Mouse (Mus musculus) forebrain, embryonic 16.5 days (tissue): ENCODE data around the gene Syt15. TPM values are rescaled to one million over a fixed set of nuclear protein-coding genes. Genes with fewer than 3 reads are reported as not detected.

ENCODE experiments used
- ATAC-seq: fragments of 200-750 bp; cut with Nextera tagmentation; 2 replicates; pipeline ENCODE4 v1.8.0; 2017; ENCODE audit warnings: mild to moderate bottlenecking, moderate library complexity
- H3K27ac ChIP-seq: fragments of 300-500 bp; sonication (generic); 2 replicates; pipeline ENCODE4 v1.5.1; 2014; ENCODE audit warnings: low read length, control low read depth
- H3K27me3 ChIP-seq: fragments of 300-500 bp; sonication (generic); replicated peaks from 2 replicates; pipeline ENCODE4 v1.6.1; 2014; ENCODE audit warnings: low read length; ENCODE audit not compliant: control insufficient read depth, insufficient read depth
- H3K36me3 ChIP-seq: fragments of 300-500 bp; sonication (generic); 2 replicates; pipeline ENCODE4 v1.6.1; 2014; ENCODE audit not compliant: control insufficient read depth, insufficient read depth
- H3K4me1 ChIP-seq: fragments of 300-500 bp; sonication (generic); replicated peaks from 2 replicates; pipeline ENCODE4 v1.6.1; 2014; ENCODE audit warnings: low read length; ENCODE audit not compliant: control insufficient read depth, insufficient read depth
- H3K4me2 ChIP-seq: fragments of 300-500 bp; sonication (generic); 2 replicates; pipeline ENCODE4 v1.6.1; 2014; ENCODE audit warnings: mild to moderate bottlenecking, low read length, control low read depth
- H3K4me3 ChIP-seq: fragments of 300-500 bp; sonication (generic); replicated peaks from 2 replicates; pipeline ENCODE4 v1.5.1; 2014; ENCODE audit warnings: mild to moderate bottlenecking, low read length, control low read depth
- H3K9ac ChIP-seq: fragments of 300-500 bp; sonication (generic); replicated peaks from 2 replicates; pipeline ENCODE4 v1.6.1; 2014; ENCODE audit warnings: low read depth, low read length, control low read depth
- H3K9me3 ChIP-seq: fragments of 300-500 bp; sonication (generic); 2 replicates; pipeline ENCODE4 v1.6.1; 2016; ENCODE audit warnings: low read length; ENCODE audit not compliant: control insufficient read depth
- WGBS: fragments of 180-500 bp; shearing (Covaris S2); extraction: QIAGEN DNeasy Blood & Tissue Kit; methylation state at CpG from one replicate; pipeline ENCODE4 v1.1.7; 2014; 5-methylcytosine and 5-hydroxymethylcytosine counted together
- polyA plus RNA-seq: library from polyadenylated mRNA; unstranded; fragments of >200 nt; fragmentation: Nextera tagmentation; extraction: Ambion mirVana; gene quantifications from 2 replicates; pipeline ENCODE4 v1.2.1, GENCODE M21; 2015

Syt15 gene
- polyA plus RNA-seq: 0.61 TPM in 2 replicates

DNA sequence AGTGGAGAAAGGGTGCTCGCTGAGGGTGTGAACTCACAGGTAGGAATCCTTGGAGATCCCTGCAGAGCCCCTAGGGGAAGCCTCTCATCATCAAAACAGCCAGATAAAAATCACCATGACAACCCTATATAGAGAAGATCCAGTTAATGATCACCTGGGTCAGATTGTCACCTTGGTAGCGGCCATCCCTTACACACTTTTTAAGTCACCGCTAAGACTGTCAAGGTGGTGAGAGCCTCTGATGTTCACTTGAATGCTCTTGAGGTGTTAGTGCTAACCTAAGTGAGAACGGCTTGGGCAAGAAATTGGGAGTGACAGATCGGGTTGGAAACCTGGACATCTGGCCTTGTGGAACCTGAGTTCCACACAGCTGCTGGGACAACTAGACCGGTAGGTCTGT, at the start of gene Syt15:
Syt15 (plus strand) TSS at position 301 of the 400 bp plus-strand sequence.
- Histone ChIP-seq H3K9me3 (no peaks in the 10 kb centered on the region), H3K27me3 (peaks cover 13% of the 10 kb centered on the region), H3K4me2 (peak within 1 kb of the TSS; percentile 39), H3K27ac (no peak within 1 kb of the TSS), H3K9ac (no peak within 1 kb of the TSS), H3K4me1 (peaks cover 3% of the 10 kb centered on the region), H3K36me3 (no peaks in the 10 kb centered on the region), H3K4me3 (no peak within 1 kb of the TSS; the same call in 1 of the 2 replicates)
- 72% methylated on average over 6 of the region's 6 CpGs for whole genome bisulfite sequencing
- no peak for ATAC-seq

DNA sequence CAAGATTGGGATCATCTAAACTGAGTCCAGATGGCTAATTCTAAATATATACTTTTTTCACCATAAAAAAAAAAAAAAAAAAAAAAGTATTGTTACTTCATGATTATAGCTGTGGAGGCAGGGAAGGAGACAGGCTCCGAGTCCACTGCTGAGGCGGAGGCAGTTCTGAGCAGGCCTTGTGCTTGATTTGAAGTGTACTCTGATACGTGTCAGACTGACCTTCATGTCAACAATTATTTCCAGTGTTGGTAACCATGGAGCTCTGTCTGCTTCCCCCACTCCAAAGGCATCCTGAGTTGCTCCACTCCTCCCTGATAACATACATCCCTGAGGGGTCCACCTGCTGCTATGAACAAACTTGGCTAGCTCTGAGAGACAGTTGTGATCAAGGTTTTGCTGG, 48.3 kb upstream of the Syt15 start:
- Histone ChIP-seq H3K4me3 (no peak overlapping the region), H3K36me3 (no peaks in the 10 kb centered on the region), H3K9ac (no peak overlapping the region), H3K9me3 (no peaks in the 10 kb centered on the region), H3K27ac (no peak overlapping the region), H3K4me1 (no peaks in the 10 kb centered on the region), H3K4me2 (no peak overlapping the region), H3K27me3 (no peaks in the 10 kb centered on the region)
- 89% methylated on average over 3 of the region's 3 CpGs for WGBS
- ATAC-seq: no peak

DNA sequence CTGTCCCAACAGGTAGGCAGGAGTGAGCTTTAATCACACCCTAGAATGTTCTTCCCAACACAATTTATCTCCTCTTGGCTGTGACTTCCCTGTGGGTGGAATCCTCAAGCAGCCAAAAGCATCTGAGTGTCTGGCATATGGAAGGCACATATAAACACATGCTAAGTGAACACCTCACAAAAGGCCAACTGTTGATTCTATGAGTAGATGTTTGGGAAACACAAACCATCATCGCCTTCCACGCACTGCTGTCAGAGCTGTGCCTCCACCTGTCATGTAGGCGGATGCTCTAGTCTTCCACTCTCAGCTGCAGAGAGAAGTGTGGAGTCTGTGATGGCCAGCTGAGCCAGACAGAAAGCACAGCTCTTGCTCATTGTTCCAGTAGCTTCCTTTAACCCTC, 40.0 kb upstream of the Syt15 start:
- no peaks in the 10 kb centered on the region for H3K36me3 ChIP-seq
- H3K4me3 ChIP-seq: no peak overlapping the region
- WGBS: 86% methylated on average over 3 of the region's 3 CpGs
- H3K4me2 ChIP-seq: no peak overlapping the region
- H3K27ac ChIP-seq: no peak overlapping the region
- no peaks in the 10 kb centered on the region for H3K9me3 ChIP-seq
- H3K9ac ChIP-seq: no peak overlapping the region
- ATAC-seq: no peak
- H3K4me1 ChIP-seq: no peaks in the 10 kb centered on the region
- no peaks in the 10 kb centered on the region for H3K27me3 ChIP-seq

DNA sequence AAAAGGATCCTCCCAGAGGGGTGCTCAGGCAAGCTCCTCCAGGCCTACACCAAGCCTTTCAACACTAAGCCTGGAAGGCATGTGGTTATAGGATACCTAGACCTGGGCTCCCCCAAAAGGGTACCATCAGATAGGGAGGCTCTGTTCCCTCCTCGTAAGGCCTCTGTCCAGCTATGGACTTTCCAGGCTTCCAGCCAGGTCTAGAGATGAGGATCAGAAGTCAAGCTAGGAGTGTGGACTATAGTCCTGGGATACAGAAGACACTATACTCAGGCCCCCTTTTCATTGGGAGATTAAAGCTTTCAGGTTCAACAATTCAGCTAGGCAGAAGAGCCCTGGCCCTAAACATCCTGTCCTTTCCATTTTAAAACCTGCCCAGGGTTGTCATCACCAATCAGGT, 36.3 kb upstream of the Syt15 start:
- no peak overlapping the region for H3K27ac ChIP-seq
- no peaks in the 10 kb centered on the region for H3K36me3 ChIP-seq
- no peak overlapping the region for H3K4me2 ChIP-seq
- H3K4me1 ChIP-seq: no peaks in the 10 kb centered on the region
- no peaks in the 10 kb centered on the region for H3K9me3 ChIP-seq
- no peaks in the 10 kb centered on the region for H3K27me3 ChIP-seq
- H3K4me3 ChIP-seq: no peak overlapping the region
- no peak overlapping the region for H3K9ac ChIP-seq
- whole genome bisulfite sequencing: 91% methylated on average over 1 of the region's 1 CpGs
- no peak for ATAC-seq

DNA sequence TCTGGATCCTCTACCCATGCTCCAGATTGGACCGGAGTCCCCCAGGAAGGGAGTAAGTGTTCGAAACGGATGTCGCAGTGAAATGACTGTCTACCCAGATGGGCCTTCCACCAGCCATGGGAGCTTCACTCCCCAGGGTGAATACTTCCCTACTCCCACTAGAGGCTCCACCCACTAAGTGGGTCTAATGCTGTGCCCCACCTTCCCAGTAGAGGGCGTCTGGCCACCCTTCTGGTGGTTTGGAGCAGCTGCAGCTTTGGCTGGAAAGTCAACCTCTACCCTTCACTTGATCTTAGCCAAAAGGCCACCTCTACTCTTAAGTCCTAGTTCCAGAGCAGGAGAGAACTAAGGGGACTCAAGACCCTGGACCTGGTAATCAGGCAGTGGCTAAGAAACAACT, 30.8 kb upstream of the Syt15 start:
- H3K27ac ChIP-seq: no peak overlapping the region
- no peak overlapping the region for H3K9ac ChIP-seq
- ATAC-seq: no peak
- no peak overlapping the region for H3K4me2 ChIP-seq
- H3K4me3 ChIP-seq: no peak overlapping the region
- H3K36me3 ChIP-seq: no peaks in the 10 kb centered on the region
- no peaks in the 10 kb centered on the region for H3K4me1 ChIP-seq
- WGBS: 66% methylated on average over 5 of the region's 5 CpGs
- no peaks in the 10 kb centered on the region for H3K27me3 ChIP-seq
- H3K9me3 ChIP-seq: no peaks in the 10 kb centered on the region

DNA sequence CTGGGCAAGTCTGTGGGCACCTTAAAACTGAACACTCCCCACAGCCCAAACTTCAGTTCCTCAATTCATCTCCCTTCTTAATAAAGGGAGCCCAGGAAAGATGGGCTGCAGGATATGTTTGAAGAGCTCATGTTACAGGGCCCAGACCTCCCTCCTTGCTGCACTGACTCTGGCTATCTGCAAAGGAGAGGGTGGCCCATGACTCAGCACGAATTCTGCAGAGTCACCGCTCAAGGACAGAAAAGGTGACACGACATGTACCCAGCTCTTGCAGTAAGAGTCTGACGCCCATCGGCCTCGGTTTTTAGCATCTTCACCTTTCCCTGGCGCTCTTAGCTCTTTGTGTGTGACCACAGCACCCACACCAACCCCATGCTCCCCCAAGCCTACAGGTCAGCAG, 29.0 kb upstream of the Syt15 start:
- H3K4me3 ChIP-seq: no peak overlapping the region
- WGBS: 77% methylated on average over 7 of the region's 7 CpGs
- no peak overlapping the region for H3K9ac ChIP-seq
- H3K4me1 ChIP-seq: no peaks in the 10 kb centered on the region
- no peak overlapping the region for H3K27ac ChIP-seq
- no peaks in the 10 kb centered on the region for H3K27me3 ChIP-seq
- no peak for ATAC-seq
- no peaks in the 10 kb centered on the region for H3K9me3 ChIP-seq
- no peak overlapping the region for H3K4me2 ChIP-seq
- no peaks in the 10 kb centered on the region for H3K36me3 ChIP-seq

DNA sequence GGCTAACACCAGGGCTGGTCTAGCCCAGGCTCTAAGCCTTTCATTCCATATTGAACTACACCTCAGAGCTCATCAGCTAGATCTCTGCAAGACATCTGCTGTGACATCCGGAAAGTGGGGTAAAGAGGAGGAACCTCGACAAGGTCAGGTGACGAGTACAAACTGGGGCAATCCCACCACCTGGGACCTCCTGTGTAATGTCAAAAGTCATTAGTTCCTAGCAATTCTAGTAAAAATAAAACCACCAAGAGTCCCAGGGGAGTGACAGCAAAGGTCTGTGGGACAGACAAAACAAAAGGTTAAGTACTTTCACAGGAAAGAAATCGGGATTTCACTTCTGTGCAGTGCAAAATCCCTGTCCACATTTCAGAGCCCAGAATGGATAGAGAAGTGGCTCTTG, 25.5 kb upstream of the Syt15 start:
- no peaks in the 10 kb centered on the region for H3K36me3 ChIP-seq
- no peak overlapping the region for H3K27ac ChIP-seq
- no peak overlapping the region for H3K4me3 ChIP-seq
- H3K4me2 ChIP-seq: no peak overlapping the region
- H3K27me3 ChIP-seq: no peaks in the 10 kb centered on the region
- 89% methylated on average over 4 of the region's 4 CpGs for WGBS
- no peaks in the 10 kb centered on the region for H3K9me3 ChIP-seq
- no peak overlapping the region for H3K9ac ChIP-seq
- no peaks in the 10 kb centered on the region for H3K4me1 ChIP-seq
- ATAC-seq: no peak

DNA sequence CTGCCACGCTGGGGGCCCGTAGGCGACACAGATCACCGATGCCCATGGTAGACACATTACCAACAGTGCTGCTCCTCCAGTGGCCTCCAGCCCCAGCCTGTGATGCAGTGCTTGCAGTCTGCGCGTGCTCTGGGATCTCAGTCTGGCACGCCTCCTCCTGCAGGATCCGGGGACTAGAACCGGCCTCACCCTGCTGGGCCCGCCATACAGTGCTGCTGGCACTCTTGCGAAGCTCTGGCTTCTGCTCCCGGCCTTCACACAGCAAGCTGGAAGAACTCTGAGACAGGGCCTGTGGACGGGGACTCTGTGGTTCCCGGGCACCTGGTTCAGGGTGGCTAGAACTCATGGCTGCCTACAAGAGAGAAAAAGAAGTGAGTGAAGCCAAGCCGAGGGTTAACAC, 23.9 kb upstream of the Syt15 start:
- ATAC-seq: no peak

DNA sequence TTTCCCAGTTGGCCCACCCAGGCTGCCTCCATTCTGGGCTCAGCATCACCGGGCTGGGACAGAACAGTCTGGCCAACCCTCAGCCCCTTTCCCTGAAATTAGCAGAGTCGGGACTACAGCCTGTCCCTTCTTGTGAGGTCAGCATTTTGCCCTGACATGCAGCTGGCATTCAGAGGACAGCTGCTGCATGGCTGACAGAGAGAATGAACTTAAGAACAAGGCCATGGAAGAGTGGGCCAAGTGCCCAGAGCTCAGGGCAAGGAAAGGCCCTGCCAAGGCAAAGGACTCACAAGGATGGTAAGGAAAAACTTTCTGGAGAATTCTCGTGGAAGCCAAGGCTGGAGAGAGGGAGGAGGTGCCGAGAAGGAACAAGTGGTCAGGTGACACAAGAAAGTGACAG, 22.7 kb upstream of the Syt15 start:
- WGBS: 46% methylated on average over 4 of the region's 4 CpGs
- H3K36me3 ChIP-seq: no peaks in the 10 kb centered on the region
- H3K9ac ChIP-seq: no peak overlapping the region
- no peaks in the 10 kb centered on the region for H3K9me3 ChIP-seq
- no peak overlapping the region for H3K4me3 ChIP-seq
- no peak for ATAC-seq
- H3K4me2 ChIP-seq: no peak overlapping the region
- no peak overlapping the region for H3K27ac ChIP-seq
- no peaks in the 10 kb centered on the region for H3K4me1 ChIP-seq
- no peaks in the 10 kb centered on the region; the same call in 1 of the 2 replicates for H3K27me3 ChIP-seq

More for the DNA sequence above, 23.9 kb upstream of the Syt15 start:
- Histone ChIP-seq H3K9ac (no peak overlapping the region), H3K9me3 (no peaks in the 10 kb centered on the region), H3K4me2 (no peak overlapping the region), H3K4me1 (no peaks in the 10 kb centered on the region), H3K27ac (no peak overlapping the region), H3K36me3 (no peaks in the 10 kb centered on the region), H3K4me3 (no peak overlapping the region), H3K27me3 (no peaks in the 10 kb centered on the region; the same call in 1 of the 2 replicates)
- 90% methylated on average over 15 of the region's 15 CpGs for WGBS

DNA sequence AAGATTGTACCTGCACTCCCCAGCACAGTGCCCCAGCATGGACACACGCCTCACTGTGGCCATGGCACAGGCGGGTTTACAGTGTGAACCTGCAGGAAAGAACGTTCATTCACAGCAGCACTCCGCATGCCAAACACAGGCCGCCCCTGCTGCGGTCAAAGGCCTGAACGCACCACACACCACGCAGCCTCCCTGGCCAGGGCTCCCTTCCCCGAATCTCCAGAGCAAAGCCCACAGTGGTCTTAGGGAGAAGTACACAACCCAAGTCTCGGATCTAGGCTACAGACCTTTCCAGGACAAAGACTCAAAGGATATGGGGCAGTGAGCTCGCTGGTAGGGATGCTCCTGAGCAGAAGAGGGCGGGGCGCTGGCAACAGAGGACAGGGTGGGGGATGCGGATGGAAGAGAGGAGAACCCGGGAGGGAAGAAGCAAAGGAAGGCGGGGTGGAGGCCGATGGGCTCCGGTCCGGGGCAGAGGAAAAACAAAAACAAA, 18.6 kb upstream of the Syt15 start:
- Histone ChIP-seq H3K27ac (no peak overlapping the region), H3K36me3 (no peaks in the 10 kb centered on the region), H3K4me1 (no peaks in the 10 kb centered on the region), H3K4me2 (peak overlapping the region; percentile 84), H3K27me3 (no peaks in the 10 kb centered on the region; the same call in 1 of the 2 replicates), H3K4me3 (peak overlapping the region; percentile 82), H3K9ac (peak overlapping the region; percentile 86), H3K9me3 (no peaks in the 10 kb centered on the region)
- peak; percentile 83 for ATAC-seq
- WGBS: 2% methylated on average over 19 of the region's 19 CpGs
